Mouse (Mus musculus) erythroblast, embryonic 14.5 days (primary cell): ENCODE measurements around the gene Hadhb.

Experiments
- GATA1 ChIP-seq: IDR thresholded peaks from 2 replicates; pipeline ENCODE4 v1.6.1; 2012; ENCODE audit warnings: low read length, inconsistent platforms, mixed read lengths
- TAL1 ChIP-seq: IDR thresholded peaks from 3 replicates; pipeline ENCODE4 v1.6.1; 2012; ENCODE audit warnings: low read length, inconsistent platforms, mixed read lengths

DNA sequence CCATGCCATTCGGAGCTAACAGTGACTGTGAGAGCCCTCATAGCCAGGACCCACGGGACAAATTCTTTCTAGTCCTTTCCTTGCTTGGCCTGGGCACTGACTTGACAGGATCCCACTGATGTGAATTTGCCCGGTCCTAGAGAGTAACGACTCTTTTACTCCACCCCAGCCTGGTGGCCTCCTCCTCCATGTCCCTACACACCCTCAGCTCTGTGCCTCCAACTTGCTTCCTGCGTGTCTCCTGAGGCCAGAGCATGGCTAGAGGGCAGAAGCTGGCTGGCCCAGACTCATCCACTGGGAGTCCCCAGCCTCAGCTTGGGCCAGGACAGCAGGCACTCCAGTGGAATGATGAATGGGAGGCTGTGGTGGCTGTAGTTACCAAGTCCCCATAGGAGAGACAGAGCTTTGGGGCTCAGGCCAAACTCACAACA lies 47.4 kb upstream of the Hadhb start:
- no peak for TF ChIP-seq TAL1
- no peak for TF ChIP-seq GATA1
